Mouse (Mus musculus) megakaryocyte-erythroid progenitor cell, adult 5-6 weeks (primary cell): Measurements from ENCODE around the gene Zfp428. TPM values are rescaled to one million over a fixed set of nuclear protein-coding genes. Genes with fewer than 3 reads are reported as not detected.

Source experiments
- ATAC-seq: replicated peaks from 2 replicates; pipeline ENCODE4 v1.8.0; 2016; ENCODE audit warnings: mild to moderate bottlenecking, inconsistent platforms; ENCODE audit not compliant: severe bottlenecking, poor library complexity, low FRiP score, low TSS enrichment
- total RNA-seq, 2 experiments: library from RNA; stranded (forward) in 1 of 2; stranded (reverse) in 1 of 2; fragments of 200-1000, 215-1000 nt in 1 of 2; fragments of >200 nt in 1 of 2; fragmentation: Nextera tagmentation in 1 of 2; gene quantifications; 2 replicates each; pipeline ENCODE4 v1.2.3; 2014 to 2017

Zfp428 gene
- 3.5 and 4.0 TPM in 2 replicates for total RNA-seq (2014; fragmentation: Nextera tagmentation)
- 3.1 and 9.7 TPM in 2 replicates for total RNA-seq (2017)

GRCm38 (mm10) chr7:24506838-24507725 is at the start of gene Zfp428:
Gene Zfp428 (plus strand): TSS chr7:24507006.
- peak; percentile 51 for ATAC-seq

DNA sequence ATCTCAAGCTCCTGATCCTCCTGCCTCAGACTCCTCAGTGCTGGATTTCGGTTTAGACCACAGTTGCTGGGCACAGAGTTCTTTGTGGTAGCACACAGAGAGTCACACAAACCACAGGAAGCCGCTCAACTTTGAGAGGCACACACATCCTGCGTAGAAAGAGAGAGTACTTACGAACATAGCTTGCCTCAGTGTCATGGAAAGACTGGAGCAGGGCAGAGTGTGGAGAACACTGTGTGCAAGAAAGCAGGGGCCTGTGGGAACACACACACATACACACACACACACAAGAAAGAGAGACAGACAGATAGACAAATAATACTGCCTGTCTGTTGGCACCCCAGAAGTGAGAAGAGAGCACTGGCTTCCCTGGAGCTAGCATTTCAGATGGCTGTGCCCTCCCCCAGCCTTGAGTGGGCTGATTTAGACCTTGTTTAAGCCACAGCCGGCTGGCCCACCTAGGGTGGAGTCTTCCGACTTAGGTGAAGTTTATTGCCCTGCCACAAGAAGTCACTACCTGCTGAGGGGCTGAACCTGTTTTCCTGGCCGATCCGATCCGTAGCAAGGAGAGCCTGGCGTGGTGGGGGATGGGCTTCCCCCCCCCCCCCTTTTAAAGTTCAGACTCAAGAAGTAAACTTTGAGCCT is 49.0 kb upstream of the Zfp428 start:
- ATAC-seq = peak; percentile 34

- ATAC-seq = no peak
Observed at GRCm38 (mm10) chr7:24459440-24459839, 47.4 kb upstream of the Zfp428 start.

DNA sequence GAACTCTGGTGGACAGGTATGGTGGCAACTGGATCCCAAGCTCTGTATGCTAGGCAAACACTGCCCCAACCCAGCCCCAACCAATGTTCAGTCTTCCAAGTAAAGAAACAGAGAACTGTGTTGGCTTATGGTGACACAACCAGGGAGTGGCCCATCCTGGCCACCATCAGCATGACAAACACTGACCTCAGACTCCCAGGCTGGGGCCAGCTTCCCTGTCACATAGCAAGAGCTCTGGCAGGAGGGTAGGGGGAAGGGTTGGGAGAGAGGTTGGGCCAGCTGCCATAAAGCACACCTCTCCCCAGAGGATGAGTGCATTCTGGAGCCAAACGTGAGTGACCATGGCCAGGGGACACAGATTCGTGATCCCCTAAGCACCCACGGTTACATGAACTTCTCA is 47.0 kb upstream of the Zfp428 start:
- no peak for ATAC-seq

- no peak for ATAC-seq
Observed at GRCm38 (mm10) chr7:24461376-24462051, 45.3 kb upstream of the Zfp428 start.

DNA sequence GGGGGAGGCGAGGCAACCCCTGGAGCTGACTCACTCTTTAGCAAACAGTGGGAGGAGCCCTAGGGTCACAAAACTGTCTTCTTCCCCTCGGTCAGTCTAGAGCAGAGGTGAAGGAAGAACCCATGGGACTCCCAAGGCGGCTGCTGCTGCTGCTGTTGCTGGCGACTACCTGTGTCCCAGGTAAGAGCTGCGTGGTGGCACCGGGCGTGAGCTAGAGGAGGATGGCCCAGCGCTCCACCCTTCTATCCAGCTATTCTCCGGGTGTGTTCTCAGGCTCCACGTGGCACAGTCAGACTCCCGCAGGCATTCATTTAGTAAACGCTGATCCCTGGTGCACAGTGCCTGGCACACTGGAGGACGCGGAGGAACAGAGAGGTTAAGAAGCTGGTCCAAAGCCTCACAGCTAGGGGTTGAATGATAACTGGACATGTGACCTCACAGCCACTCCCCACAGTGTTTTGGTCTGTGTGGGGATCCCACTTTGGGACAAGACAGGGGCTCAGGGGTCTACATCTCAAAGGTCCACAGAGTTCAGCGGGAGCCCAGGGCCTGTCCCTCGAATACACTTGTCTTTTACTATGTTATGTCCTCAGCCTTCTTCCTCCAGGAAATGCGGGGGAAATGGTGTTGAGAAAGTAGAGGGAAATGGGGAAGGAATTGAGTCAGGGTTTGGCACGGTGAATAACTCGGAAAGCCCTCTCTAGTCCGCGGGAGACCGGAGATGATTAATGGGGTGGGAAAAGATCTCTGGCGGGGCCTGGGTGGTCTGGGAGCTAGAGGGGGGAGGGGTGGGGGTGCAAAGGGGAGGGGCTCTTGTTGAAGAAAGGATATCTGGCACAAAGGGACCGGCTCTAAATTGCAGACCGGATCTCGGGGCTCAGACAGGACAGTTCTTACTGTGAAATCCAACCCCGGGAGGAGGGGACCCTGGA is 44.2 kb upstream of the Zfp428 start, which contains the start of gene Plaur:
Plaur (plus strand) TSS at position 97 of the 932 bp plus-strand sequence.
- peak; percentile 33; the same call in 1 of the 2 replicates for ATAC-seq

DNA sequence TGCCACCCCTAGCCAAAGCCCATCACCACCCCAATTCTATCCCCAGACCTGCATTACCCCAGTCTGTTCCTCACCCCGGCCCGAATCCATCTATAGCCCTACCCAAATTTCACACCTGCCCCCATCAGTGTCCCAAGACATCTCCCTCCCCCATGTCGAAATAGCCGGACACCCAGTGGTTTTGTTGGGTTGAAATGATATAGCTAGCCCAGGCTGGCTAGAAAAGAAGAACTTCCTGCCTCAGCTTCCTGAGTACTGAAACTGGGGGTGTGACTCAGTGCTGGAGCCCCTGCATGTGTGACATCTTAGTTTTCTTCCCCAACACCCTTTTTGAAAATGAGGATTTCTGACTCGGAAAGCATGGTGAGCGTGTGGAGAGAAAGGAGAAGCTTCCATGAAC is 40.0 kb upstream of the Zfp428 start:
- no peak for ATAC-seq

DNA sequence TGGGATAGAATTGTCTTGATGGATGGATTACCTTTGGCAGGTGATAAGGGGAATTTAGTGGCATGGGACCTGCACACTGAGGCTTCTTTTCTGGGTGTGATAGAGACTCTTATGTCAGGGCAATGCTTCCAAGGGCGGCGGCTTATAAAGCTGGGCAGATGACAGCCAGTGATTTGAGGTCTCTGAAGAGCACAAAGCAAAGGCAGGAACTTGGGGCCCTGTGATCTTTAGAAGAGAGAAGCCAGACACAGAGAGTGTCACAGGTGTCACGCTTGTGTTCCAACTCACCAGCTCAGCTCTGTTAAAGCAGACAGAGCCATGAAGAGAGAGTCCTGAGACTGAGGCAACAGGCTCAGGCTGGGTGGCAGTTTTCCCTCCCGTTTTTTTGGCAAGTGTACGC is 38.9 kb upstream of the Zfp428 start:
- no peak for ATAC-seq

- no peak; the same call in 1 of the 2 replicates for ATAC-seq
Observed at GRCm38 (mm10) chr7:24469126-24469525, 37.7 kb upstream of the Zfp428 start.

- no peak for ATAC-seq
Observed at GRCm38 (mm10) chr7:24470356-24470755, 36.5 kb upstream of the Zfp428 start.

GRCm38 (mm10) chr7:24472442-24472841 is 34.4 kb upstream of the Zfp428 start:
- ATAC-seq = no peak

DNA sequence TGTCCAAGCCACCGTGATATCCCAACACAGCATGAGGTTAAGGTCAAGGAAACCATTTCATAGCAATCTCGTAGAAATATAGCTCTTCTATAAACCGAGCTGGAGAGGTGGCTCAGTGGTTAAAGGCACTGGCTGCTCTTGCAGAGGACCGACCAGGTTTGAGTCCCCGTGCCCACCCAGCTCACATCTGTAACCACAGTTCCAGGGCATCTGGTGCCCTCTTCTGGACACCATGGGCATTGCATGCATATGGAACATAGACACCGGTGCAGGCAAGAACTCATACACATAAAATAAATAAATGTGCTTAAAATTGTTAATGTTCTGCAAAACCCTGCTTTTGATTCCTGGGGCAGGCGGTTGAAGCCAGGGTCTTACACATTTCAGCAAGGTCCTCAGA is 33.9 kb upstream of the Zfp428 start:
- peak; percentile 58 for ATAC-seq

DNA sequence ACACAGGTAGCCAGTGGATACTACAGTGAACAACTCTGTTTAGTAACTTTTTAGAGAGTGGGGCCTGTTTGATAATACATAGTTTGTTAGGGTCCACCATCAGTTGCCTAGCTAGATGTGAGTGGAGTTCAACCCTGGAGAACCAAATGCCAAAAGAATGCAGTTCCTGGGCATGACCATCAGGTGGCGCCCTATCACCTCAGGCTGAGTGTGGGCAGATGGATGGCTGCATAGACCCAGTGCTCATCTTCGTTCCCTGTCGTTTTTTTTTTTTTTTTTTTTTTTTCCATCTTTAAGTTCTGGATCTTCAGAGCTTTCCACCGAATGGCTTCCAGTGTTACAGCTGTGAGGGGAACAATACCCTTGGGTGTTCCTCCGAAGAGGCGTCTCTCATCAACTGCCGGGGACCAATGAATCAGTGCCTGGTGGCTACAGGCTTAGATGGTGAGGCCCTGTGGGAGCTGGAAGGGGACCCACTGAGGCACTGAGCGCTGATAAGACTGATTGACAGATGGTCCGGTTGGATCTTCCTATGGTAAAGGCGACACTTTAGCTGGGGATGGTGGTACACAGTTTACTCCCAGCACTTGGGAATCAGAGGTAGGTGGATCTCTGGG is 32.8 kb upstream of the Zfp428 start:
- ATAC-seq = peak; percentile 75

GRCm38 (mm10) chr7:24474811-24475506 is 31.8 kb upstream of the Zfp428 start:
- ATAC-seq = no peak

DNA sequence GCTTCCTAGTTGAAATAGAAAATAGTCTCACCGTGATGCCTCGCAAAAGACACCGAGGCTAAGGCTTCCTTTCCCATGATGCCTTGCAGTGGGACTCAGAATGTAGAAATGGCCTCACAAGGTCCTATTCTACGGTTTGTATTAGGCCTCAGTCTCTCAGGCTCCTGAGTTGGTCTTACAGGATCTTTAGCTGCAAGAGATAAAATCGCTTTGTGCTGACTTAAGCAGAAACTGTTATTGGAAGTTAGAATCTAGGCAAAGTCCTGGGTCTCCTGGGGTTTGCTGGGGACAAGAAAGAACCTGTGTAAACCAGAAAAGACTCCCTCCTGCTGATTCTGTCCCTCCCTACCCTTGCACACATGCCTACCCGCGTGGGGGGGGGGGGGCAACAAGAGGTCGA is 30.5 kb upstream of the Zfp428 start:
- ATAC-seq = no peak

- no peak for ATAC-seq
Observed at GRCm38 (mm10) chr7:24476856-24477255, 29.9 kb upstream of the Zfp428 start.

- ATAC-seq = no peak
Observed at GRCm38 (mm10) chr7:24478911-24479310, 27.9 kb upstream of the Zfp428 start.

DNA sequence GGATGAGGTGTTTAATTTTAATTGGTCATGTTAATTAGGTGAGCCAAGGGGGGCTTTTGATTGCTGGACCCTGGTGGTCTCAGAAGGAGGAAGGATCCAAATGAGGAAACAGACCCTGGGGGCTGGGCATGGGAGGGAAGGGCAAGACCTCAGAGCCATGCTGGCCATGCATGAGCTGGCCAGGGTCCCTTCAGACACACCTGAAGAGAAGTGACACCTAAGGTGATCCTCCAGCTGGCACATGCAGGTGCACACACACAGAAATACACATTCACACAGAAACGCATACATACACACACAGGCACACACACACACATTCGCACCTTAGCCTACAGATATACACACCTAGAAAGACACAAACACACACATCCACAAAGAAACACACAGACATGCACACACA is 27.1 kb upstream of the Zfp428 start:
- ATAC-seq = no peak
